Mouse (Mus musculus): ENCODE data around the gene Raph1. TPM values are rescaled to one million over a fixed set of nuclear protein-coding genes. Genes with fewer than 3 reads are reported as not detected.
"Not testable (repeated sequence)": the region's sequence is repeated elsewhere in the genome, so short reads cannot be mapped to it uniquely, and the experiment has no call there.

Gene Raph1
- total RNA-seq, 2 experiments from 2014 or later: 104 to 457 TPM

DNA sequence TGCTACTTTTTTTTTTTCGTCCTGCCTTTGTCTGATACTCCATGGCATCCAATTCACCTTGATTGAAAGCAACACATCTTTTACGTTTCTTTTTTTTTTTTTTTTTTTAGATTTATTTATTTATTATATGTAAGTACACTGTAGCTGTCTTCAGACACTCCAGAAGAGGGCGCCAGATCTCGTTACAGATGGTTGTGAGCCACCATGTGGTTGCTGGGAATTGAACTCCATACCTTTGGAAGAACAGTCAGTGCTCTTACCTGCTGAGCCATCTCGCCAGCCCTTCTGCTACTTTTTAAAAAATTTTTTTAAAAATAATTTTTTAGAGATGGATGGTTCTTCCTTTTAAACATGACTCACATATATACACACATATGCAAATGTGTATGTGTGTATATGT, 125.5 kb downstream of the Raph1 start:
- DNase-seq: not testable (repeated sequence)

DNA sequence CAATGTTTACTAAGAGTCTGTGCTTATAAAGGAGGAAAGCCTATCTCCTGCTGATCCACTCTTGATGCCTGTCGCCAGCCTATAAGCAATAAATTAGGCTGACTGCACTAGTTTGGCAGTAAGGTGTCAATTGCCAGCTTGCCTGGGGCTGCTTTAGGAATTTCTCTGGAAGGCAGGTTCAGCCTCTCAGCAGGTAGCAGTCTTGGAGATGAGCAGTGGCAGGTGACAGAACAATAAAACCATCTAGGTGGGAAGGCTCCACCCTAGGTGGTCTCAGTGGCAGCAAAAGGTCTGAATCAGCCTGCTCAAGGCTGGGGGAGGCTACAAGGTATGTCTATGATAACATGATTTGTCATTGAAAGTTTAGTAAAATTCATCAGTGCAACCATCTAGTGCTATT, 134.4 kb downstream of the Raph1 start:
- DNase-seq: no peak

Small RNA genes lying within 50 kb of the gene (microRNA-seq; reads per million reads assigned to microRNA genes)
- not detected for gene Gm23762

Other genes with a start within 250 kb of the Raph1 start
- 10 to 100 TPM; 26.9 to 29.4 TPM for gene Cyp20a1, start 223.8 kb downstream of the Raph1 start, total RNA-seq (2021)
- 10 to 100 TPM; 37.6 to 38.3 TPM for gene Abi2, start 157.5 kb downstream of the Raph1 start, total RNA-seq (2021)
- gene Cd28, start 149.7 kb upstream of the Raph1 start, total RNA-seq (2021): 1 to 10 TPM in 1 of 2 experiments, under 1 TPM in 1; 0.69 to 1.5 TPM

All from adrenal gland, postnatal 36 days (tissue).